Mouse (Mus musculus) T-cell, adult 66 days (primary cell): Measurements from ENCODE around the gene Olfr1249. TPM values are rescaled to one million over a fixed set of nuclear protein-coding genes. Genes with fewer than 3 reads are reported as not detected.

Experiments used
- total RNA-seq, 2 experiments: library from RNA; stranded (reverse); gene quantifications; 3 replicates in 1 of 2; 4 replicates in 1 of 2; pipeline ENCODE4 v1.2.4; 2023

The Olfr1249 gene
- not detected for total RNA-seq

DNA sequence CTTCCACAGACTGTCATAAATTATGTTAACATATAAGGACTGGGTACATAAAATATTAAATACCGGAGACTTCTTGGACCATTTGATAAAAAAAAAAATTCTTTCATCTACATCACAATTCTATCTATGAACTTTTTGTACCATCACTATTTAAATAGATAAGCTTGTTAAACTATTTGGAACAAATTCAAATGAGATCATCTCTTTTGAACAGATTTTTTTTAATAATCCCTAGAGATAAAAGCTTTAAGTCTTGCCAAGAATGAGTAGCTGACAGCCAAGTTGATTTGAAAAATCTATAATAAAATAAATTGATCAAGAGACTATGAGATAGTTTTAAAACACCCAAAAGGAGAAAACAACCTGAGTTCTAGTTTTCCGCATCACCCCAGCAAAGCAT lies at the start of gene Olfr1249:
TSS of gene Olfr1249 (minus strand) at position 101 of the 400 bp plus-strand sequence.

DNA sequence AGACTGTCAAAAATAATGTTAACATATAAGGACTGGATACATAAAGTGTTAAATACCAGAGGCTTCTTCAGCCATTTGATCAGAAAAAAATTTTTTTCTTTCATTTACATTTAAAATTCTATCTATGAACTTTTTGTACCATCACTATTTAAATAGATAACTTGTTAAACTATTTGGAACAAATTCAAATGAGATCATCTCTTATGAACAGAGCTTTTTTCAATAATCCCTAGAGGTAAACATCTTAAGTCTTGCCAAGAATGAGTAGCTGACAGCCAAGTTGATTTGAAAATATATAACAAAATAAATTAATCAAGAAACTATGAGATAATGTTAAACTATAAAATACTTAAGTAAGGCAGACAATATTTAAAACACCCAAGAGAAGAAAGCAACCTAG lies 37.1 kb upstream of the Olfr1249 start, which contains the start of gene Olfr1251:
TSS of gene Olfr1251 (minus strand) at position 101 of the 400 bp plus-strand sequence.

DNA sequence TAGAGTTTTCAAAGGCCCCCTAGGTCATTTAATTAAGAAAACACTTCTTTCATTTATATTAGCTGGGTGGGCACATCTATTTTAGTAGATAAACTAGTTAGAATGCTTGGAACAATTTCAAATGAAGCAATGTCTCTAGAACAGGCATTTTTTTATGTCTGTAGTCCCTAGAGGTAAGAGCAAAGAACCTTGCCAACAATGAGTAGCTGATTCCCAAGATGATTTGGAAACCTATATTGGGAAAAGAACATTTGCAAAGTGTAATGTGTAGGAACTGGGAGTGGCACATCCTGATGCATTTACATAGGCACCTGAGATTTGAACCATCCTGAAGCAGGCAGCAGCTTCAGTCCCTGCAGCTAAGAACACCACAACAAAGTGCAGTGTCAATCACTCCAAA lies 26.6 kb upstream of the Olfr1249 start, which contains the start of gene Olfr1250:
TSS of gene Olfr1250 (minus strand) at position 101 of the 400 bp plus-strand sequence.

DNA sequence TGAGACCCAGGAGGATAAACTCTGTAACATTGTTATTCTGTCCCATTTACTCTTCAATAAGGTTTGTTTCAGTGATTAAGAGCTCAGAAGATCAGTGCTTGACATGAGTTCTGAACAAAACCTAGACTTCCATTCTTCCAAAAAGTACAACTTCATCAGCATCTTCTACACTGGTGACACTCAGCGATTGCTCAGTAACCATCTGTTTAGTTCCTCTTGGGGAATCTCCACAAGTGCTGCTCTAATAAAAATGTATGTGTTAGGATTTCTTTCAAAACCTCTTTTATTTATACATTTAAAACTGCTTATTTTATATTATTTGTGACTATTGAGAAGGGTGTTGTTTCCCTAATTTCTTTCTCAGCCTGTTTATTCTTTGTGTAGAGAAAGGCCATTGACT lies 16.6 kb downstream of the Olfr1249 start, which contains the start of gene Olfr1248:
TSS of gene Olfr1248 (minus strand) at position 101 of the 400 bp plus-strand sequence.

DNA sequence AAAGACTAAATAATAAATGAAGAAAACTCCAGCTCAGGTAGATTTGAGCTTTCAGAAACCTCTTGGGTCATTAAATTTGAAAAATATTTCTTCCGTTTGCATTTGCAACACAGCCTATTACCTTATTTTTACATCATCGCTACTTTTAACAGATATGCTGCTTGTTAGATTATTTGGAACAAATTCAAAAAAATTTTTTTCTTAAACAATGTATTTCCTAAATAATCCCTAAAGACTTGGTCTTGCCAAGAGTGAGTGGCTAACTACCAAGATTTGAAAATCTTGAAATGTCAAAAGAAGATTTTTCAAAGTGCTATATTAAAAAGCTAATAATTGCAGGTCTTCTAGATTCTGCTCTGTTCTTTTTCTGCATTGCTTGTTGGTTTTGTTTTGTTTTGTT lies 20.8 kb downstream of the Olfr1249 start, which contains the start of gene Olfr1247:
TSS of gene Olfr1247 (minus strand) at position 101 of the 400 bp plus-strand sequence.

DNA sequence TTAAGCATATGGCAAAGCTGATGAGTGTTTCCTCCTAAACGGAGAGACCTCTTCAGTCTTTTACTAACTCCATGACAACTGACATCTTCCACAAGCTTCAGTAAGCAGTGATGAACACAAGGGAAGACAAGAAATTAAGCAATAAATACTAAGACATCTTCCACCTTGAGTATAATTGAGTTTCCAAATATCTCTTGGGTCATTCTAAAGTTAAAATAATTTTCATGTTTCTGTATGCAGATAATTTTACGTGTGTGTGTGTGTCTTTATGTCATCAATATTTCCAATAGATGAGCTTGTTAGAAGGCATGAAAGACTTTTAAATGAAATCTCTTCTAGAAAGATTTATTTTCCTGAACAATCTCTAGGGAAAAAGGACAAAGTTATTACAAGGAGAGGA lies 41.7 kb downstream of the Olfr1249 start, which contains the start of gene Olfr1246:
TSS of gene Olfr1246 (minus strand) at position 101 of the 400 bp plus-strand sequence.

Other genes starting within 250 kb of the Olfr1249 start
- not detected for gene Olfr1238, start 225.3 kb downstream of the Olfr1249 start, total RNA-seq
- gene Olfr1239, start 214.6 kb downstream of the Olfr1249 start, total RNA-seq, result not detected
- not detected for gene Olfr1240, start 192.0 kb downstream of the Olfr1249 start, total RNA-seq
- gene Olfr1241, start 147.9 kb downstream of the Olfr1249 start, total RNA-seq, result not detected
- not detected for gene Olfr1242, start 136.6 kb downstream of the Olfr1249 start, total RNA-seq
- gene Olfr1243, start 103.5 kb downstream of the Olfr1249 start, total RNA-seq, result not detected
- not detected for gene Olfr1245, start 56.5 kb downstream of the Olfr1249 start, total RNA-seq
- gene Olfr1246, start 41.8 kb downstream of the Olfr1249 start, total RNA-seq, result not detected
- under 1 TPM in 1 of 2 experiments, not detected in 1; 0.09 TPM for gene Olfr1247, start 20.9 kb downstream of the Olfr1249 start, total RNA-seq
- not detected for gene Olfr1248, start 16.7 kb downstream of the Olfr1249 start, total RNA-seq
- not detected for gene Olfr1250, start 26.5 kb upstream of the Olfr1249 start, total RNA-seq
- gene Olfr1251, start 37.0 kb upstream of the Olfr1249 start, total RNA-seq, result not detected
- gene Olfr1252, start 90.0 kb upstream of the Olfr1249 start, total RNA-seq, result not detected
- gene Olfr1253, start 122.1 kb upstream of the Olfr1249 start, total RNA-seq, result not detected
- not detected for gene Olfr1254, start 158.6 kb upstream of the Olfr1249 start, total RNA-seq
- gene Olfr1255, start 177.1 kb upstream of the Olfr1249 start, total RNA-seq, result not detected
- gene Olfr1256, start 206.6 kb upstream of the Olfr1249 start, total RNA-seq, result not detected
- not detected for gene Olfr48, start 213.2 kb upstream of the Olfr1249 start, total RNA-seq
- gene Olfr1257, start 243.5 kb upstream of the Olfr1249 start, total RNA-seq, result not detected